Mouse (Mus musculus) forebrain, embryonic 13.5 days (tissue): ENCODE data around the gene Prkce. TPM values are rescaled to one million over a fixed set of nuclear protein-coding genes. Genes with fewer than 3 reads are reported as not detected.

ENCODE experiments used
- ATAC-seq: fragments of 200-750 bp; cut with Nextera tagmentation; 2 replicates; pipeline ENCODE4 v1.8.0; 2017
- H3K27ac ChIP-seq: fragments of 300-500 bp; sonication (generic); 2 replicates; pipeline ENCODE4 v1.5.1; 2015; ENCODE audit warnings: inconsistent platforms, mild to moderate bottlenecking, moderate library complexity
- H3K27me3 ChIP-seq: fragments of 300-500 bp; sonication (generic); 2 replicates; pipeline ENCODE4 v1.6.1; 2015; ENCODE audit warnings: mild to moderate bottlenecking, inconsistent platforms
- H3K36me3 ChIP-seq: fragments of 300-500 bp; sonication (generic); 2 replicates; pipeline ENCODE4 v1.6.1; 2015; ENCODE audit warnings: mild to moderate bottlenecking, inconsistent platforms; ENCODE audit not compliant: poor library complexity, severe bottlenecking
- H3K4me1 ChIP-seq: fragments of 300-500 bp; sonication (generic); 2 replicates; pipeline ENCODE4 v1.6.1; 2015; ENCODE audit warnings: inconsistent platforms
- H3K4me2 ChIP-seq: fragments of 300-500 bp; sonication (generic); 2 replicates; pipeline ENCODE4 v1.6.1; 2015; ENCODE audit warnings: inconsistent platforms, mild to moderate bottlenecking, moderate library complexity
- H3K4me3 ChIP-seq: fragments of 300-500 bp; sonication (generic); 2 replicates; pipeline ENCODE4 v1.5.1; 2015; ENCODE audit warnings: mild to moderate bottlenecking, inconsistent platforms
- H3K9ac ChIP-seq: fragments of 300-500 bp; sonication (generic); 2 replicates; pipeline ENCODE4 v1.6.1; 2015; ENCODE audit warnings: mild to moderate bottlenecking, inconsistent platforms
- H3K9me3 ChIP-seq: fragments of 300-500 bp; sonication (generic); replicated peaks from 2 replicates; pipeline ENCODE4 v1.6.1; 2016; ENCODE audit warnings: inconsistent platforms
- WGBS: fragments of 180-500 bp; shearing (Covaris S2); methylation state at CpG from one replicate; pipeline ENCODE4 v1.1.7; 2015; 5-methylcytosine and 5-hydroxymethylcytosine counted together
- polyA plus RNA-seq: library from polyadenylated mRNA; unstranded; fragments of >200 nt; fragmentation: Nextera tagmentation; extraction: Ambion mirVana; gene quantifications from 2 replicates; pipeline ENCODE4 v1.2.1, GENCODE M21; 2015

Gene Prkce
- polyA plus RNA-seq, 1 experiment from 2014 or later, result 10.9 TPM

- no peaks in the 10 kb centered on the region for H3K27me3 ChIP-seq
- no peak overlapping the region for H3K4me2 ChIP-seq
- H3K27ac ChIP-seq, result no peak overlapping the region
- WGBS, result 88% methylated on average over 4 of the region's 4 CpGs
- H3K9ac ChIP-seq, result no peak overlapping the region
- no peaks in the 10 kb centered on the region for H3K36me3 ChIP-seq
- no peaks in the 10 kb centered on the region for H3K9me3 ChIP-seq
- no peak overlapping the region for H3K4me3 ChIP-seq
- ATAC-seq, result no peak
- H3K4me1 ChIP-seq, result no peaks in the 10 kb centered on the region
Measured at GRCm38 (mm10) chr17:86607981-86608380, 440.4 kb downstream of the Prkce start.

DNA sequence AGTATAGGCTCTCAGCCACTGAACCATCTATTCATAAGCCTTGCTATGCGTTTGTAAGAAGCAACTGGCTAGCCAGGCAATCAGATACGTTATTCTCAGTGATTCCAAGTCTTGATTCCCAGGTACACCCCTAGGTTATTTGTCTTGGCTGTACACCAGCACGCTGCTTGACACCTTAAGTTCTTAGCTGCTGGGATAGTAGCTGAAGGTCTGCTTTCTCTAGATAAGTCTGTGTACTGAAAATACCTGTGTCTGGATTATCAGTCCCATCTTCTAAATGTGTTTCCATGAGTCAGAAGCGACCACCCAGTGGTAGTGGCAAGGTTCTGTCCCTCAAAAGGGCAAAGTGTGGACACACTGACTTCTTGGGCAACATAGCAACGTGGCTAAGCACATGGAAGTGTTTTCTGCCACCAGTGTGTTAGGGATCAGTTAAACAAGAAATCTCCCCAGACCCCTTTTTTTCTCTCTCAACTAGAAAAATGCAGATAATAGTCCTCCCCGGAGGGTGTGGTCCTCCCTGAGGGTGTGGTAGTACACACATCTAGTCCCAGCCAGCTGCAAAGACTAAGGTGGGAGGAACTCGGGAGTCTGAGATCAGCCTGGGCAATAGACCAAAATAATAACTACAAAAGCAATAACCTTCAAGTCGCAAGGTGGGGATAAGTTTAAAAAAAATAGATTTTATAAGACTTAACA is 442.8 kb downstream of the Prkce start:
- H3K27ac ChIP-seq, result no peak overlapping the region
- WGBS, result 83% methylated on average over 8 of the region's 8 CpGs
- H3K4me2 ChIP-seq, result no peak overlapping the region
- no peak overlapping the region for H3K4me3 ChIP-seq
- H3K4me1 ChIP-seq, result no peaks in the 10 kb centered on the region
- H3K9me3 ChIP-seq, result no peaks in the 10 kb centered on the region
- H3K36me3 ChIP-seq, result no peaks in the 10 kb centered on the region
- ATAC-seq, result no peak
- H3K9ac ChIP-seq, result no peak overlapping the region
- no peaks in the 10 kb centered on the region for H3K27me3 ChIP-seq

DNA sequence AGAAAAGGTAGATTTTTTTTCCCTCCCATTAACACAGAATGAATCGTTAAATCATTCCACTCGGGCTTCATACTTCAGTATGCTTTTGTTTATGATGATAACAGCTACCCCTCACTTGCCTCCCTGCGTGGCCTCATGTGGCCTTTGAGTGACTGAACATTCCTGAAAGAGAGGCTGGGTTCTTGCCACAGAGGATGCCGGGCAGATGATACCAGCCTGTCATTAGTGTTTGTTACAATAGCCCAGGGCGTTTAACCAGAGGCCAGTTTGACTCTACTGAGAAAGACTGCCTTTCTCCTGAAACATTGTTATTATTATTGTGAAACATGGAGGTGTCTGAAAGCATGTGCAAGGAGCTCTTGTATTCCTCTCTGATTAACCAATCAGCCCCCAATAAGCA is 444.2 kb downstream of the Prkce start:
- H3K9ac ChIP-seq, result no peak overlapping the region
- no peak for ATAC-seq
- H3K27ac ChIP-seq, result no peak overlapping the region
- no peak overlapping the region for H3K4me3 ChIP-seq
- H3K4me1 ChIP-seq, result no peaks in the 10 kb centered on the region
- H3K4me2 ChIP-seq, result no peak overlapping the region
- no peaks in the 10 kb centered on the region for H3K36me3 ChIP-seq
- H3K27me3 ChIP-seq, result no peaks in the 10 kb centered on the region
- WGBS, result 64% methylated on average over 5 of the region's 5 CpGs
- H3K9me3 ChIP-seq, result no peaks in the 10 kb centered on the region

- H3K4me1 ChIP-seq, result no peaks in the 10 kb centered on the region
- ATAC-seq, result no peak
- H3K9ac ChIP-seq, result no peak overlapping the region
- H3K4me3 ChIP-seq, result no peak overlapping the region
- no peak overlapping the region for H3K27ac ChIP-seq
- H3K27me3 ChIP-seq, result no peaks in the 10 kb centered on the region
- H3K36me3 ChIP-seq, result no peaks in the 10 kb centered on the region
- no peaks in the 10 kb centered on the region for H3K9me3 ChIP-seq
- 92% methylated on average over 13 of the region's 13 CpGs for WGBS
- no peak overlapping the region for H3K4me2 ChIP-seq
Measured at GRCm38 (mm10) chr17:86615592-86616291, 448.2 kb downstream of the Prkce start.

DNA sequence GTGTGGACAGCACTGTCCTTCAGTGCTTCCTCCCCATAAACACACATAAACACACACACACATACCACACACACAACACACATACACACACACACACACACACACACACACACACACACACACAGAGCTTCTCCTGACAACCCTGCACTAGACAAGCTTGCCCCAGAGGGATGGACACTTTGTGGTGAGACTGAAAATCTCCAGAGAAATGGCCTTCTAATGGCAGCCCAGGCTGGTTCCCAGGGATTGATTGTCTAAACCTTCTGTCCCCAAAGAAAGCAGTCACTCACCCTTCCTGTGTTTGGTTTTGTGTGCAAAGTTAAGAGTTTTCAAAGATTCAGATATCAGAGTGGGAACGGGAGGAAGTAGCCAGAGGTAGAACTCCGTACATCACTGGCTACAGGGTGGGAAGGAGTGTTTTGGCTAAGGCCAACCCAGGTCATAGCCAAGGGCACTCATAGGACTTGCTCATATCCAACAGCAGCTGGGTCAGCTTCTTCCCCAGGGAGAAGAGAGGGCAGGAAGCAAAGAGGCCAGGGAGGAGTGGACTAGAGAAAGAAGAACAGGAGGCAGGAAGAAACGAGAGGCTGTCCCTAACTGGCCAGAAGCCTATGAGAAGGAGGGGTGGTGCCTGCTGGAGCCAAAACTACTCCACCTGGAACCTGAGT is 450.1 kb downstream of the Prkce start:
- Histone ChIP-seq H3K9ac (no peak overlapping the region), H3K4me3 (no peak overlapping the region), H3K4me1 (no peaks in the 10 kb centered on the region), H3K36me3 (no peaks in the 10 kb centered on the region), H3K9me3 (no peaks in the 10 kb centered on the region), H3K27ac (no peak overlapping the region), H3K4me2 (no peak overlapping the region), H3K27me3 (no peaks in the 10 kb centered on the region)
- no peak for ATAC-seq
- WGBS, result 79% methylated on average over 3 of the region's 3 CpGs

- no peak overlapping the region for H3K4me3 ChIP-seq
- no peak for ATAC-seq
- H3K27me3 ChIP-seq, result no peaks in the 10 kb centered on the region
- H3K36me3 ChIP-seq, result no peaks in the 10 kb centered on the region
- H3K9ac ChIP-seq, result no peak overlapping the region
- H3K4me2 ChIP-seq, result no peak overlapping the region
- no peaks in the 10 kb centered on the region for H3K4me1 ChIP-seq
- H3K27ac ChIP-seq, result no peak overlapping the region
- WGBS, result 87% methylated on average over 4 of the region's 4 CpGs
- H3K9me3 ChIP-seq, result no peaks in the 10 kb centered on the region
Measured at GRCm38 (mm10) chr17:86618431-86618861, 450.9 kb downstream of the Prkce start.

DNA sequence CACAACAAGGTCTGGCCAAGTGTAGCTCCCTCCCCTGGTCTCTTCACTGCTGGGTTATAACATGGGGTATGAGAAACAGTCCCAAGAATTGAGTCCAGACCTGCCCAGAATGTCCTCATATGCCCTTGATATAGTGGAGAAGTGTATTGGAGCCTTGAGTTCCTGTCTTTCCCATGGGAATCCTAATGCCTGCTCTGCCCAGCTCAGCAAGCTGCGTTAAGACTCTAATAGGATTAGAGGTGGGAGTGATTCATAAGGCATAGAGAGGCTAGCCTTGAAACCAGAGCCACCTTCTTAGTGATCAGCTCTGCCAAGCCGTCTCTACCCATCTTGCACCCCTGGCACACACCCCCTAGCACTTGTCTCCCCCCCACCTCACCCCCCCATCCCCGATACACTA is 455.3 kb downstream of the Prkce start:
- WGBS, result 50% methylated on average over 3 of the region's 3 CpGs
- H3K36me3 ChIP-seq, result no peaks in the 10 kb centered on the region

GRCm38 (mm10) chr17:86626523-86626922 is 458.9 kb downstream of the Prkce start:
- H3K4me1 ChIP-seq, result 0 out of 2 replicates have a peak, but pooled peaks cover 4% of the 10 kb centered on the region
- H3K4me3 ChIP-seq, result no peak overlapping the region
- no peak overlapping the region for H3K27ac ChIP-seq
- no peak overlapping the region for H3K4me2 ChIP-seq
- WGBS, result 90% methylated on average over 6 of the region's 6 CpGs
- ATAC-seq, result no peak
- H3K9me3 ChIP-seq, result no peaks in the 10 kb centered on the region
- H3K9ac ChIP-seq, result no peak overlapping the region
- H3K27me3 ChIP-seq, result no peaks in the 10 kb centered on the region
- peaks cover 8% of the 10 kb centered on the region; the same call in 1 of the 2 replicates for H3K36me3 ChIP-seq

More for the DNA sequence above, 455.3 kb downstream of the Prkce start:
- H3K9me3 ChIP-seq, result no peaks in the 10 kb centered on the region
- H3K4me1 ChIP-seq, result no peaks in the 10 kb centered on the region
- H3K27me3 ChIP-seq, result no peaks in the 10 kb centered on the region
- no peak overlapping the region for H3K4me2 ChIP-seq
- no peak for ATAC-seq
- no peak overlapping the region for H3K4me3 ChIP-seq
- H3K27ac ChIP-seq, result no peak overlapping the region
- no peak overlapping the region for H3K9ac ChIP-seq

GRCm38 (mm10) chr17:86633131-86633530 is 465.5 kb downstream of the Prkce start:
- Histone ChIP-seq H3K4me1 (0 out of 2 replicates have a peak, but pooled peaks cover 4% of the 10 kb centered on the region), H3K27ac (no peak overlapping the region), H3K4me2 (no peak overlapping the region), H3K9me3 (no peaks in the 10 kb centered on the region), H3K4me3 (no peak overlapping the region), H3K27me3 (no peaks in the 10 kb centered on the region), H3K36me3 (peaks cover 8% of the 10 kb centered on the region; the same call in 1 of the 2 replicates), H3K9ac (no peak overlapping the region)
- ATAC-seq, result no peak
- 87% methylated on average over 4 of the region's 4 CpGs for WGBS

DNA sequence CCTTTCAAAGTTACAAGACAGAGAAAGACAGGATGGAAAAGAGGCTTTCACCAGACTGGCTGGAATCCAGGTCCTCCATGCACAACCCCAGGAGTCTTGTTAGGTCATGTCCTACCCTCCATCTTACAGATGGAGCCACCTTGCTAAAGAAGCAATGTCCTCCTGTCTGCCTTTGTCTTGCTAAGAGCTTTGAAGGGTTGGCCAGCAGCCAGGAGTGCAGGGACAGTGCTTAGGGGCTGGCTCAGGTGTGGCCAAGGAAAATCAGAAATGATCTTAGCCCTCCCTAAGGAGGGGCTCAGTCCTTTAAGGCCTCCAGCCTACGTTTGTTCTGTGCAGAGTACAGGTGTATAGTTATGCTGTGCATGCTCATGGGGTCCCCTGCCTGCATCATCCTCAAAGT is 469.7 kb downstream of the Prkce start:
- Histone ChIP-seq H3K9me3 (no peaks in the 10 kb centered on the region), H3K36me3 (no peaks in the 10 kb centered on the region), H3K4me3 (no peak overlapping the region), H3K4me2 (no peak overlapping the region), H3K27ac (no peak overlapping the region), H3K4me1 (no peaks in the 10 kb centered on the region), H3K9ac (no peak overlapping the region), H3K27me3 (no peaks in the 10 kb centered on the region)
- 69% methylated on average over 1 of the region's 1 CpGs for WGBS
- no peak for ATAC-seq

GRCm38 (mm10) chr17:86639279-86639678 is 471.7 kb downstream of the Prkce start:
- H3K27me3 ChIP-seq, result no peaks in the 10 kb centered on the region
- no peak overlapping the region for H3K9ac ChIP-seq
- H3K4me1 ChIP-seq, result no peaks in the 10 kb centered on the region
- no peak overlapping the region for H3K4me2 ChIP-seq
- 55% methylated on average over 3 of the region's 3 CpGs for WGBS
- no peaks in the 10 kb centered on the region for H3K9me3 ChIP-seq
- H3K27ac ChIP-seq, result no peak overlapping the region
- H3K4me3 ChIP-seq, result no peak overlapping the region
- no peak for ATAC-seq
- no peaks in the 10 kb centered on the region for H3K36me3 ChIP-seq

DNA sequence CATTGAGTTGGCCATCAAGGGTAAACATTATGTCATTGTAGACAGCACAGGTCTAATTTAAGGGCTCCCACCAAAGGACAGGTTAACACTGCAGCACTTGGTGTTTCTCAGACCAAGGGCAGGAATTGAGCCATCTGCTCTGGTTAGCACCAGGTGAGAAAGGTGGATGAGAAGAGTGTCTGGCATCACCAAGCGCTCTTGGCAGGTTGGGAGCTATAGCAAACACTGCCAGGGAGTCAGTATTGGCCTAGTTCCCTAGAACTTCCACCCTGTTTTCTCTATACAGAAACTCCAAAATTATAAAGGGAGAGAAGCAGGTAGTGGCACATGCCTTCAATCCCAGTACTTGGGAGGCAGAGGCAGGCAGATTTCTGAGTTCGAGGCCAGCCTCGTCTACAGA is 479.6 kb downstream of the Prkce start:
- Histone ChIP-seq H3K36me3 (no peaks in the 10 kb centered on the region), H3K9ac (no peak overlapping the region), H3K27ac (no peak overlapping the region), H3K4me1 (no peaks in the 10 kb centered on the region), H3K27me3 (no peaks in the 10 kb centered on the region), H3K4me2 (no peak overlapping the region), H3K9me3 (no peaks in the 10 kb centered on the region), H3K4me3 (no peak overlapping the region)
- 90% methylated on average over 3 of the region's 3 CpGs for WGBS
- no peak for ATAC-seq
